In the genomic region with DNA sequence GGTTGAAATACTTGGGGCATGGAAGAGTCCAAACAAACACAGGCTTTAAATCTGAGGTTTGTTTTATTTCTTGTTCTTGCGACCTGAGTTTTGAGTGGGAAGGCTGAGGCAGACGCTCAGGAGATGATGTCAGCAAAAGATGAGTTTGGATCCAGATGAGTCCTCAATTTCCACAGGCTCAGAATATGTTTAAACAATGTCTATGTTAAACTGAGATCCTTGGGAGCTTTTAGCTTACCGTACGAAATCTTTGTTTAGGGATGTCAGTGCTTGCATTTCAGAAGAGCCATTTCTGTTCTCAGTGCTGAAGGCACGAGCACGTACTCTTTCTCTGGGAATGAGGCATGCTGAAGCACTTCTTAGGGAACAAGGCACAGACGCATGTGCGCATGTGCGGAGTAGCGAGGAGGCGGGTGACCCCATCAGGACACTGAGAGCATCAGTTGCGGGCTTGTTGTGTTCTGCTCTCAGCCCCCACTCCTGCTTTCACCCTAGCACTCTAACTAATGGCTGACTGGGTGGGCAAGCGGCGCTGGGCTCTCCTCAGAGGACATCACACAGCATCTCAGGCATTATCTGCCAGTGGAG, we compare ENCODE assay signal across 14 mouse cellular contexts.
DNase-seq lines count a peak whose midpoint lies in the region; ATAC-seq lines count a peak whose summit lies in the region.
"Had no signal": no experiment of that assay in that cellular context is flagged by ENCODE, and none has a peak within 500 bp of the region (broad histone marks: within the 10 kb centered on the region; RNA-seq: fewer than 3 reads in every experiment).

No protein-coding gene starts in this region.

- ATAC-seq in frontal cortex, adult (ENCODE audit: low TSS enrichment), result peak; percentile 55
- ATAC-seq: intestine, embryonic 15.5 days had no signal

- DNase-seq in frontal cortex, postnatal 25 days (ENCODE audit: low spot score in 2 of 2), result no peak
- peak; percentile 5 for DNase-seq in lung, postnatal 10 days
- no peak for DNase-seq in lung, postnatal 4 days
- DNase-seq in brain, adult 2 months (ENCODE audit: low read depth, low spot score), result peak; percentile 71
- peak; percentile 65 to 67 for DNase-seq in right cerebral cortex, adult 2 months (ENCODE audit: low spot score in 2 of 2)
- no peak for DNase-seq in spleen, adult 12 weeks (ENCODE audit: low spot score)
- DNase-seq in adrenal gland, adult 2 months, result no peak
- DNase-seq: adrenal gland, postnatal 10 days; gastrocnemius, postnatal 36 days; kidney, postnatal 36 days; lung, adult 18-20 months; thymus, postnatal 4 days had no signal

Comparison
In these comparisons a context has a peak if more than half of its experiments do, and no peak if none do; other contexts are left out.
1. DNase-seq: peak in lung, postnatal 10 days (single experiment), brain, adult 2 months (single experiment) and right cerebral cortex, adult 2 months (2 of 2); none in frontal cortex, postnatal 25 days (0 of 2), lung, postnatal 4 days (0 of 2), spleen, adult 12 weeks (single experiment) and adrenal gland, adult 2 months (single experiment).